Mouse (Mus musculus): ENCODE data around the gene Ctnna3. TPM values are rescaled to one million over a fixed set of nuclear protein-coding genes. Genes with fewer than 3 reads are reported as not detected.
"Not testable (repeated sequence)": the region's sequence is repeated elsewhere in the genome, so short reads cannot be mapped to it uniquely, and the experiment has no call there.

The Ctnna3 gene
- polyA plus RNA-seq, 1 experiment from 2014 or later, result 0.35 TPM

- Histone ChIP-seq H3K36me3 (replicated peaks; ENCODE audit: control insufficient read depth, insufficient read depth, low read depth, low read length) (no peaks in the 10 kb centered on the region), H3K4me1 (ENCODE audit: control insufficient read depth, insufficient read depth, low read length) (no peaks in the 10 kb centered on the region), H3K27ac (replicated peaks; ENCODE audit: low read depth, low read length) (no peak overlapping the region), H3K9me3 (replicated peaks; ENCODE audit: control insufficient read depth, low read length) (no peaks in the 10 kb centered on the region), H3K4me3 (ENCODE audit: low read depth, low read length) (no peak overlapping the region), H3K9ac (replicated peaks; ENCODE audit: low read length) (no peak overlapping the region), H3K27me3 (ENCODE audit: control insufficient read depth, insufficient read depth, low read length) (no peaks in the 10 kb centered on the region), H3K4me2 (ENCODE audit: low read depth, low read length) (no peak overlapping the region)
- DNase-seq (ENCODE audit: low spot score) (no peak), ATAC-seq (replicated peaks; ENCODE audit: insufficient number of reproducible peaks, low FRiP score, low TSS enrichment, low read depth) (no peak)
- WGBS, result 64% methylated on average over 3 of the region's 3 CpGs
Measured at GRCm38 (mm10) chr10:64992871-64993270, 1563.0 kb downstream of the Ctnna3 start.

DNA sequence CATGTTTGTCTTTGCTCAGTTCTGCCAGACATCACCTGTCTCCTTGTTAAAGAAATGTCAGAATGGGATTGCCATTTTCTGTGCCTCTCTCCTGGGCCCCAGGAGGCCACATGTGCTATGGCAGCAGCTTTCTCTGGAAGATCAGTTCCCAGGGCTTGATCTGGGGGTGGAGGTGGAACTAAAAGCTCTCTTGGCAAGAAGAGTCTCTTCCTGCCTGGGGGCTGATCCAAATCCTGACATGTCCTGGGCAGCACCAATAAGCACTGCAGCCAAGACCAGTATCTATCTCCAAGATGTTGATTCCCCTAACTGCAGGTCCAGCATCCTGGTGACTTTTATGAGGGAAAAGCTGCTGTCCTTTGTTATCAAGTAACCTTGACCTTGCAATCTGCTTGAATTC is 1583.6 kb downstream of the Ctnna3 start:
- H3K36me3 ChIP-seq (replicated peaks; ENCODE audit: control insufficient read depth, insufficient read depth, low read depth, low read length), result no peaks in the 10 kb centered on the region
- no peaks in the 10 kb centered on the region for H3K27me3 ChIP-seq (ENCODE audit: control insufficient read depth, insufficient read depth, low read length)
- H3K4me2 ChIP-seq (ENCODE audit: low read depth, low read length), result no peak overlapping the region
- H3K9ac ChIP-seq (replicated peaks; ENCODE audit: low read length), result no peak overlapping the region
- H3K27ac ChIP-seq (replicated peaks; ENCODE audit: low read depth, low read length), result no peak overlapping the region
- no peak overlapping the region for H3K4me3 ChIP-seq (ENCODE audit: low read depth, low read length)
- no peaks in the 10 kb centered on the region for H3K9me3 ChIP-seq (replicated peaks; ENCODE audit: control insufficient read depth, low read length)
- ATAC-seq (replicated peaks; ENCODE audit: insufficient number of reproducible peaks, low FRiP score, low TSS enrichment, low read depth) (no peak), DNase-seq (ENCODE audit: low spot score) (no peak)
- no peaks in the 10 kb centered on the region for H3K4me1 ChIP-seq (ENCODE audit: control insufficient read depth, insufficient read depth, low read length)

- DNase-seq (ENCODE audit: low spot score) (no peak), ATAC-seq (replicated peaks; ENCODE audit: insufficient number of reproducible peaks, low FRiP score, low TSS enrichment, low read depth) (no peak)
- Histone ChIP-seq H3K4me3 (ENCODE audit: low read depth, low read length) (no peak overlapping the region), H3K36me3 (replicated peaks; ENCODE audit: control insufficient read depth, insufficient read depth, low read depth, low read length) (no peaks in the 10 kb centered on the region), H3K4me1 (ENCODE audit: control insufficient read depth, insufficient read depth, low read length) (no peaks in the 10 kb centered on the region), H3K9me3 (replicated peaks; ENCODE audit: control insufficient read depth, low read length) (no peaks in the 10 kb centered on the region), H3K9ac (replicated peaks; ENCODE audit: low read length) (no peak overlapping the region), H3K4me2 (ENCODE audit: low read depth, low read length) (no peak overlapping the region), H3K27me3 (ENCODE audit: control insufficient read depth, insufficient read depth, low read length) (no peaks in the 10 kb centered on the region), H3K27ac (replicated peaks; ENCODE audit: low read depth, low read length) (no peak overlapping the region)
- 83% methylated on average over 2 of the region's 2 CpGs for WGBS
Measured at GRCm38 (mm10) chr10:65022667-65023066, 1592.8 kb downstream of the Ctnna3 start.

- not testable (repeated sequence) for H3K9ac ChIP-seq (replicated peaks; ENCODE audit: low read length); H3K27ac ChIP-seq (replicated peaks; ENCODE audit: low read depth, low read length); H3K9me3 ChIP-seq (replicated peaks; ENCODE audit: control insufficient read depth, low read length); H3K36me3 ChIP-seq (replicated peaks; ENCODE audit: control insufficient read depth, insufficient read depth, low read depth, low read length); DNase-seq (ENCODE audit: low spot score); ATAC-seq (replicated peaks; ENCODE audit: insufficient number of reproducible peaks, low FRiP score, low TSS enrichment, low read depth); H3K4me2 ChIP-seq (ENCODE audit: low read depth, low read length); H3K27me3 ChIP-seq (ENCODE audit: control insufficient read depth, insufficient read depth, low read length); H3K4me1 ChIP-seq (ENCODE audit: control insufficient read depth, insufficient read depth, low read length); H3K4me3 ChIP-seq (ENCODE audit: low read depth, low read length)
- 89% methylated on average over 1 of the region's 1 CpGs for WGBS
Measured at GRCm38 (mm10) chr10:65033516-65033915, 1603.6 kb downstream of the Ctnna3 start.

Other genes starting within 250 kb of the Ctnna3 start
- gene Mypn, start 226.1 kb upstream of the Ctnna3 start, polyA plus RNA-seq (2014; fragmentation: Nextera tagmentation; extraction: Ambion mirVana), result 0.45 TPM in 1 of 2 replicates, not detected in the other
- 53.4 and 57.9 TPM in 2 replicates for gene Herc4, start 186.3 kb upstream of the Ctnna3 start, polyA plus RNA-seq (2014; fragmentation: Nextera tagmentation; extraction: Ambion mirVana)
- 9.3 and 15.2 TPM in 2 replicates for gene Sirt1, start 48.4 kb upstream of the Ctnna3 start, polyA plus RNA-seq (2014; fragmentation: Nextera tagmentation; extraction: Ambion mirVana)
- gene Dnajc12, start 47.7 kb upstream of the Ctnna3 start, polyA plus RNA-seq (2014; fragmentation: Nextera tagmentation; extraction: Ambion mirVana), result 12.2 and 14.5 TPM in 2 replicates
- gene Gm7075, start 8.3 kb upstream of the Ctnna3 start, polyA plus RNA-seq (2014; fragmentation: Nextera tagmentation; extraction: Ambion mirVana), result not detected in 2 replicates